Mouse (Mus musculus) gastrocnemius, adult 18-20 months (tissue): ENCODE measurements at regions not wholly inside any gene's neighbourhood (a gene's known extent, or its start where the extent isn't known, plus 50 kb on each side); places are given as distances from the start of the nearest gene placed in this dataset.

ENCODE experiments used
- DNase-seq: peaks from one replicate; pipeline ENCODE4 v3.0.0; 2021; ENCODE audit warnings: low spot score

DNA sequence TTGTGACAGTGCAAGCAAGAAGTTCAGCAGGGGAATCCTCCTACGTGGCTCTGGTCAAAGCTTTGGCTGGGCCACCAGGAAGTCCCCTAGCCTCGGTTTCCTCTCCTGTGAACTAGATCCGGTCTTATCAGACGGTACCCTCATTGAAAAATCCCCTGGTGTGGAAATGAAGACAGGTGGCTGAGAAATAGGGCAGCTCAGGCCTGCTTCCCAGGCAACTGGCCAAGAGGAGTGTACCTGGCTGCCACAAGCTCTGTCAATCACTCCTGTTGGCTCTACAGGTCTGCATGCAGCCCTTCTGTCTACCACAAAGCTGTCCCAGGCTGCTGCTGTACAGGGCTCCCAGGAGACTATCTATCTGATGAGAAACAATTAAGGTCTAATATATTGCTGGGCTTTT, 146.1 kb upstream of the Cxcr4 start:
- no peak for DNase-seq

DNA sequence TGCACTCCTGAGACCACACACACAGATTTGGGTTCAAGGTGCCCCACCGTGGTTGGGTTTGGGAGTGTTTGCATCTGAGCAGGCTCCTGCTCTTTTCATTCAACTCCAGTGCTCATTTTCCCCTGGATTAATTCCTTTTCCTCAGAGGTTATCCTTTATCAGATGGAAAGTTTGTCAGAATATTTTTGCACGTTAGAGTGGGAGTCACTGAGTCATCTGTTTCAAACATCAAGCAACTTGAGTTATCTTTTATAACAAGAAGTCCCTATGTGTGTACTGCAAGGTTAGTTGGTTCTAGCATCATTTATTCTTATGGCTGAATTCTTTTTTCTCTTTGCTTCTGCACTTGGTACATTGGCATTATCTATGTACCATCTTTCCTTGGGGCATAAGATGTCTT, 142.8 kb upstream of the Cxcr4 start:
- no peak for DNase-seq

DNA sequence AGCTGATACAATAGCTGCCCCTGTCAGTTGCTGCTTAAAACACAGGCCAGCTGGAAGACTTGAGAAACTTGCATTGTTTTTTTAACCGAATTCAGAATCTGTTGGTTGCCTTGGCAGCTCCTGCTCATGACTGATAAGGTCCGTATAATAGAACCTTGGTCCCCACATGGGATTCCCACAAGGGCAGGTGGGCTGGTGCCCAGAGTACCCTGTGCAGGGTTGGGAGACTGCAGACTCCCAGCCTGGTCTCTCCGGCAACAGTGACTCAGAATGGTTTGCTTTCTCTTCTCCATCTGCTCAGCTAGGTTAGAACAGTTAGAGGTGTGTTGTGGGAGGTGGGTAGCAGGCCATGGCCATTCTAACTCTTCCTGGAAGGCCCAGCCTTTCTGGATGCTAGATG, 139.4 kb upstream of the Cxcr4 start:
- DNase-seq: no peak

DNA sequence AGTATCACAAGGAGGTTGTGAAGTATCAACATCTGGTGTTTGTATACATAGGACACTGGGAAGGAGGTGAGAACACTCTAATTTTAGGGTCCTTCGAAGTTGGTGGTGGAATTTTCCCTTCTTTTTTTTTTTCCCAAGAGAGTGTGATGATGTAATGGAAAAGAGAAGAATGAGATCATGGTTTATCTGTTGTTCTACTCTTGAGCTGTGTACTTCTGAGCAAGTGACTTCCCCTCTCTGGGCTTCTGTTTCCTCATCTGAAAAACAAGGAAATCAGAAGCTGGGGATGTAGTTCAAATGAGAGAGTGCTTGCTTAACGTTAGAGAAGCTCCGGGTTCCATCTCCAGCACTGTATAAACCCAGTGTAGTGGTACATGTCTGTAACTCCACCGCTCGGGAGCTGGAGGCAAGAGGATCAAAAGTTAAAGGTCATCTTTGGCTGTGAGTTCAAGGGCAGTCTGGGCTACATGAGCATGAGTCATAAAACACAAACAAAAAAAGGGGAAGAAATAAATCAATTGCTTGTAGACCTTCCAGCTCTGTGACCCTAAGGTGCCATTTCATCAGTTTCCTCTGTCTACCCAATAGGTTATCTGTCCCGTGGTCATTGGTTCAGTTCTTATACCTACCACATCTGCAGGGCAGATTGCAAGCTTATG, 132.5 kb upstream of the Cxcr4 start:
- no peak for DNase-seq

DNA sequence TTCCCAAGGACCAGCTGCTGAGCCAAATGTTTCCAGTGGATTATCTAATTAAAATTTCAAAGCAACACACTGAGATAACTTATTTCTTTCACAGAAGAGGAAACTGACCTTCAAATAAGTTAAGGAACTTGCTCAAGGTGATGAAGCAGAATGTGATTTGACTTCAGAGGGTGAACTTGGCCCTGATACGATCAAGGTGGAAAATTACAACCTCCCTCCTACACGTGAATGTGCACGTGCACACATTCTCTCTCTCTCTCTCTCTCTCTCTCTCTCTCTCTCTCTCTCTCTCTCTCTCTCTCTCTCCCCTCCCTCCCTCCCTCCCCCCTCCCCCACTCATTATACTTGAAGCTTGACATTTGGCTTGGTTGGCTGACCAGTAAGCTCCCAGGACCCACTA, 131.8 kb upstream of the Cxcr4 start:
- DNase-seq: no peak

DNA sequence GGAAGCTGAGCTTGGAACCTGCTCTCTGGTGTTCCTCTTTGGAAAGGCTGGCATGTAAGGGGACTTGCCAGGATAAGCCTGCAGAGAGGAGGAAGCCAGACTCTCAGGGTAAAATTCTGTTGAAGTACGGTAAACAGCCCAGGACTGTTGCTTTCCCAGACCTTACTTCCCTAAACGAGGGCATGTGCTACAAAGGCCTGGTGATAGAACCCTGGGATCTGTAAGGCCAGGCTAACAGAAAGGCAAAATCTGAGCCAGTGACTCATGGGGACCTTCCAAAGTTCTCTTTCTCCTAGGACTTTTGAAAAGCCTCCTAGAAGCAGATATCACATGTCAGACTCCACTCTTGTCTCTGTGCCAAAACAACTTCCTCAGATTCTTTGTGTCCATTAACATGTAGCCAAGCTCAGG, 130.0 kb upstream of the Cxcr4 start:
- DNase-seq: peak; percentile 5

DNA sequence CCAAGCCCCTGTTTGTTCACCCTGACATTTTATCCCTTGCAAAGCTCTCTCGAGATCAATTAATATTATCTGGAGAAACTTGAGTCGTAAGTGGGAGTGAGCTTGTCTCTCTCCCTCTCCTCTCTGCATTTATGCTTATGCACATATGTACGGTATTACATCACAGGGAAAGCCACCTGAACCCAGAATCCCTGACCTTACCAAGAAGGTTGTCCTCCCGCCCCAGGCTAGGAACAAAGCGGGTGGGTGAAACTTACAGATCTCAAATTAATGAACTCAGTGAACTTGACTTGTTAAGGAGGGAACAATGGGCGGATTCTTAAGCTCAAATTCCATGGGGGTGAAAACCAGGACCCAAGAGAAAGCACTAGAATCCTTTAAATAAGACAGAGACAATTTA, 122.8 kb upstream of the Cxcr4 start:
- DNase-seq: no peak

DNA sequence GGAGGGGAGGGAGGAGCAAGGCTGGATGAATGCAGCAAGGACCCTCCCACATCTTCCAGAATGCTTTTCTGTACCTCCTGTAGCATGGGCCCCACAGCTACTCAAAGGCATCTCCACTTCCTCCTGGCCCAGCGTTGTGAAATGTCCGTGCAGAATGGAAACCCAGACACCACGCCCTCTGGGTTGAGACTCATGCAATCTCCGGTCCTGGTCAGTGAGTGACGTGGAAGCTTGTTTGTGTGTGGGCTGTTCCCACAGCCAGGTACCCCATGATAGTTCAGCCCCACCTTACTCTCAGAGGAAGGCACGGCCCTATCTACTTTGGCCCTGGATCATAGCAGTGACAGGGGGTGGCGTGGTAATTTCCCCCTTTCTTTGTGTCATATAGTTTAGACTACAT, 120.8 kb upstream of the Cxcr4 start:
- peak; percentile 4 for DNase-seq

DNA sequence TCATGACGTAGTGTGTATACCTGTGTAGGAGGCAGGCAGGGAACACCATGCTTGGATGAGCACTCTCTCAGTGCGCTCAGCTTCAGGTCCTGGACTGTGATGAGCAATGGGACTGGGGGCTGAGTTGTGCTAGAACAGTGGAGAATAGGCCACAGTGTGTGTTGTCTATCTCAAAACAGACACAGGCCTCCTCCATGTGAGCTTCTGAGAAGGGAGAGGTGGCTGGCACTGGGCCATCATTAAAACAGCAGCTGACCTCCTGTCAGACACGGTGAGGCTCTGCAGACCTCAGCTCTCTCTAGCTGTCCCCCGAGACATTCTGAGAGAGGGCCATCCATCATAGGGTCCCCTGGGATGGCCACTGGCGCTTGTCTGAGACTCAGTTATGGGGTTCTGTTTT, 119.0 kb upstream of the Cxcr4 start:
- no peak for DNase-seq

DNA sequence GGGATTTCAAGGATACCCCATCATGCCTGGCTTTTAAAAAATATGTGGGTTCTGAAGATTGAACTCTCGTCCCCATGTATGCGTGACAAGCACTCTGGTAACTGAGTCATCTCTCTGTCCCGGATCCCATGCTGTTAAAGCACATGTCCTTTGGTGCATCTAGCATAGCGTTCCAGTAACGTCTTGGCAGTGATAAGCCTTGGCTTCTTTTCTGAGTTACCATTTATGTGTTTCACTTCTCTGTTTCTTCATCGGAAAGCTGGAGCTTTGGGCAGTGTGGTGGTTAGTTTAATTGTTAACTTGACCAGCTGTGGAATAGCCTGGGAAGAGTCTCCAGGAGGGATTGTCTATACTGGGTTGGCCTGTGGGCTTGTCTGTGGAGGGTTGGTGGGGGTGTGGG, 115.7 kb upstream of the Cxcr4 start:
- no peak for DNase-seq

DNA sequence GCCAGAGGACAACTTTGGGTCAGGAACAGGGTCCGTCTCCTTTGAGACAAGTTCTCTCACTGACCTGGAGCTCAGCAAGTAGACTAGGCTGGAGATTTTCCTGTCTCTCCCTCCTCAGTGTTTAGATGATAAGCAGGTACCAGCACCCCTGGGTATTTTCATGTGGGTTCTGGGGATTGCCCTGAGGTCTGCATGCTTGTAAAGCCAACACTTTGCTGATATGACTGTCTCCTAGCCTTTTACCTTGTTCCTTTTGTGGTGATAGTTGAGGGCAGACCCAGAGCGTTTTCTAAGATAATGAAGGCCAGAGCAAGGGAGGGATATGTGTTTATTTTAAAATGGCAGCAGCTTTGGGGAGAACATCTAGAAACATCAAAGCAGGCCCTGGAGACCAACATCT, 114.1 kb upstream of the Cxcr4 start:
- DNase-seq: no peak

DNA sequence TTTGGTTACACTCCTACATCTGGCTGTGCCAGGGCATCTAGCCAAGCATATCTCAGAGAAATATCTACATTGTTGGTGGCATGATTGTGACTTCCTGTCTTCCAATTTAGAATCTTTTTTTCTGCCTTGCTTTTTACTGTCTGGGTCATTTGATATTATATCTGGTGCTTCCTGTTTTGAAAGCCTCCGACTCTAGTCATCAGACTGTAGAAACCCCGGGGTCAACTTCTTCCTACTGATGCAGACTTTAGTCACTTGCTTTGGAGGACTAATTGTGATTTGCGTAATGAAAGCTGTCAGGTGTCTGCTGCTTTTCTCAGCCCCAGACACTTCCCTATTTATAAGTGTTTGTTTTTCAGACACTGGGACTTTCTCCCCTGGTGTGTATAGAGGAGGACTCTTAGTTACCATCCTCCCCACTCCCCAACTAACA, 113.0 kb upstream of the Cxcr4 start:
- DNase-seq: no peak

DNA sequence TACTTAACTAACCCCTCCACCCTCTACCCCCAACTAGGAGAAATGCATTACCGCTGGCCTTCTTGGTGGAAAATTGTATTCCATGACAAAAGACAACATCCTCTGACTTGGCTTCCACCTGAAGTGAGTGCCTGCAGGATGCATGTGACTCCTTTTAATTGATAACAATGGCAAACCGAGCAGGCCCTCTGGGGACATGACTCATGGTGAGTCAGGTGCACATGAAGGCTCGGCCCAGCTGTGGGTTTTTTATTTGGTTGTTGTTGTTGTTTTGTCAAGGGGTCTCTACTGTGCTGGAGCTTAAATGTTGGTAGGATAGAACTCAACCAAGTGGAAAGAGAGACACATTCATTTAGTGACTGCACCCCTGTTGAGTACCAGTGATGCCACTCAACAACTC, 109.2 kb upstream of the Cxcr4 start:
- no peak for DNase-seq

DNA sequence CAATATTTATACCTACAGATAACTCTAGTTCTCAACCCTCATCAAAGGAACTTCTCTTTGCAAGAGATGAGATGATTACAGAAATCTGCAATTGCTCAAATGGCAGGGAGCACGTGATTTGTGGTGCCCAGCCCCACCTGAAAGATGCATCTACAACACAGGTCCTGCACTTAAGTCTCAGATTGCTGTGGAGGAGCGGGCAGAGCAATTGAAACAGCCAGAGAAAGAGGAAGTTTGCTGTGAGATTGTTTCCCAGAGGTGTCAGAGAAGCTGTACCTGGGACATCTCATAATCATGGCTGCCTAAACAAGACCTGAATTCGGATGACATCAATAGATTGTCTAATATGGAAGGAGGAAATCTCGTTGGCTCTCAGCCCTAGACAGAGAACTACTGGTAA, 105.9 kb upstream of the Cxcr4 start:
- DNase-seq: no peak

DNA sequence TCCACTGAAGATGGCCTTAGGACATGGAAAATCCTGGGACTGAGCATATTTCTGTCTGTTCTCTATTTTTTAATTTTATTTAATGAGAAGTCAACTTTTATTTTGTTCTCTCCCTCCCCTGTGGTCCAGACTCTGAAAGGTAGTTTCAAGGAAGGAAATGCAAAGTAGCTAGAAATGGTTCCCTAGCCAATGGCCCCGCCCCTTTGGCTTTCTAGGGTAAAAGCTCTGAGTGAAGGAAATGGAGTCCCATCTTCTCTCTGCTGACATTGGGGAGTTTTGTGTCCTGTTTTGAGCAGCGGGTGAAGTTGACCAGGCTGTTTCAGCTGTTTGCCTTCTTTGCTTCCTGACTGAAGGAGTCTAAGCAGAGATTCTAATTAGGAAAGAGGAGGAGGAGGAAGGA, 103.8 kb upstream of the Cxcr4 start:
- no peak for DNase-seq

DNA sequence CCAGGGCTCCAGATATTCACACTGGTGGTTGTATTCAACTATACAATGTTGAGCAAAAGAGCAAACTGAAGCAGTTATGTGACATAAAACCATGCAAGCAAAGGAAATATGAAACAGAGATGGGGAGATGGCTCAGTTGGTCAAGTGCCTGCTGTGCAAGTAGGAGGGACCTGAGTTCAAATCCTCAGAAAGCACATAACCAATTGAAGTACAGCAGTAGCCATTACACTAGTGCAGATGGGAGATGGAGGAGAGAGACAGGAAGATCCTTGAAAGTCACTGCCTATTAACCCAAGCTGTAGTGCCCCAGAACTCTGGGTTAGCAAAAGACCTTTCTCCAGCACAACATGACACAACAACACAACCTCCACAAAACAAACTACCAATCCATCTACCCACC, 100.7 kb upstream of the Cxcr4 start:
- DNase-seq: no peak

DNA sequence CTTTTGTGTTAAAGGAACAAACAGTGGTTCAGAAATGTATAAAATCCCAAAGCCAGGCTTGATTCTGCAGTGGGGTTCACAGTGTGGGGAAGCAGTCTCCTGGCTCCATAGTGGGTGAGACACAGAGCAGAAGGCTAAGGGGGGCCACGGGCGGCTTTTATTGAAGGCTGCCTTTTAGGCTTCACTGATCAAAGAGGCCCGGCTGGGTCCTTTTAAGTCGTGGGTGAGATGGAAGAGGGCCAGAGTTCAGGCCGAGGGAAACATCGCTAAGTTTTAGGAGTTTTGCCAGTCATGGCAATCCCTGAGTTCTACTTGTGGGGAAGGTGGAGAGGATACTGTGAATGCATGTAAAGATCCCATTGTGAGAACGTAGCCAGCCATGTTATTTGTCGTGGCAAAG, 100.2 kb upstream of the Cxcr4 start:
- no peak for DNase-seq

DNA sequence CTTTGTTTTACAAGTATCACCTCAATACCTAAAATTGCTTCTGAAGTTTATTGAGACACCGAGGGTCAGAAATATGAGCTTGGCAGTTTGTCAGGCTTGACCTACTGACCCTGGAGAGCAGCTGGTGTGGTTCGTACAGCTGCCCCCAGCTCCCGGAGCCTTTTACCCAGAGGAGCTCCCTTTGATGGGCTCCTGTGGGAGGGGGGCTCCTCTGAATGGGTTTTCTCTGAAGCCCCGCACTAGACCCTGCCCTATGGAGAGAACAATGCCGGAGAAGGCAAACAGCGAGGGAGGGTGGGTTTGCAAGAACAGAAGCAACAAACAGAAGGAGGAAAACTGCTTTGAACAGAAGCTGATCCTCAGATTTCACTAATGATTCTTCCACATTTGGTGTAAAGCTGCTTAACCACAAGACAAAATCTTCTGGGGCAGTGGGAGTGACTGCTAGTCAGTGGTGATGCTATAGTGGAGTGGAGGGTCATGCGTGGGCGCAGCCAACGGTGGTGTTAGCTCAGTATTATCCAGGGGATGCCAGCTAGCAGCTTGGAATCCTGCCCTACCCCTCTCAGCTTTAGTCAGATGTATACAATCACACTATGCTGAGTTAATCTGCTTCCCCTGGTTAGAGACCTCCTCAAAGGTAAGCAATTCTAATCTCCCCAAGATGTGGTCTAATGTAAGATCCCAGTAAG, 95.3 kb upstream of the Cxcr4 start:
- DNase-seq: no peak

DNA sequence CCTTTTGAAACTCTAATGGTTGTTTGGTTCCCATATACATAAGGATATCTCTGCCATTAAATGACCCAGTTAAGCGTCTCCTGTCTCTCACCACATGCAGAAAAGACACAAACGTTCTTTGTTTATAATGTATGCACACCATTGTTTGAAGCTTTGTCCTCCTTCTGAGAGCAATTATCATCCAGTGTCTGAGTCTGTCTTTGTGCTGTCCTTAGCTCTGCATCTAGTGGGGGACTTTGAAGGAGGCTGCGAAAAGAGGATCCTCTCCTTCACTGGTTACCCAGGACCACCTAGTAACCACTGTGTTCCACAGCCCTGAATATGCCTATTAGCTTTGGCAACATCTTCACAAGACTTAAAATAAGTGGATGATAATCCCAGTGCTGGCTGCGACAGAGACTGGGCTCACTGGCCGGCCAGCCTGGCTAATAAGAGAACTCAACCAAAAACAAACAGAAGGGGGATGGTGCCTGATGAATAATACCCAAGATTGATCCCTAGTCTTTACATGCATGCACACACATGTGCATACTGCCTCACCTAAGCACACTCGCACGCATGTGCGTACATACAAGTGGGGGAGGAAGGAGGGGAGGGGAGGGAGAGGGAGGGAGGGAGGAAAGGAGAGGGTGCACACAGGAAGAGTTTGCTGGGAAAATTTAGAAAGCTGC, 93.5 kb upstream of the Cxcr4 start:
- DNase-seq: no peak

DNA sequence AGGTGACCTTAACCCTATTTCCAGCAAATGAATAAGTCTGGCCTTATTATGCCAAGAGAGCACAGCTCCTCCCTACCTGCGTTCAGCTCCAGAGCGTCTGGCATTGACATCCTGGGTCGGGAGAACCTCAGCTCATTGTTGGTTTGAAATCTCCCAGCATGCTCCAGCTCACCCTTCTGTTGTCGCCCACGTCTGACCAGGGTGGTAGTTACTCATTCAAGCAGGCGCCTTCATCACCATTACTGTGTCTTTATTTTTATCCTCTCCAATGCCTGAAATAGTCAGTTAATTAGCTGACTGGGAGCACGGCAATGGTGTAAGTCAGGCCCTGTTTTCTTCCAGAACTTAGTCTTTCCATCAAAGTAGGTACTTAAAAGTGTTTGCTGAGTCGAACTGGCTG, 90.8 kb upstream of the Cxcr4 start:
- DNase-seq: no peak

DNA sequence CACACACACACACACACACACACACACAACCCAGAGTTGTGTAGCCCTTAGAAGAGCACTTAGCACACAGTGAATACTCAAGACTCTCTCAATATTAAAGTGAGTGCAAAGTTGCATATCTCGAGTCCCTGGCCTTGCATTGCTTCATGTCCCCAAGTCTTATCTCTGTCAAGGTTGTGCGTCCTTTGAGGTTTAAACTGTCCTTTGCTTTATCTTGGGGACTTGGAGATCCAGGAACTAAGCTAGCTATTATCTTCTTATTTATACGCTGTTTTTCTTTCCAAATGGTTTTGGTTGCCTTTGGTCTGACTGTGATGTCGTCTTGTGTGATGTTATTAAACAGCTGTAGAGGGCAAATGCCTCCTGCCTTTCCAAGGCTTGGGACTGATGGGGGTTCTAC, 89.2 kb upstream of the Cxcr4 start:
- DNase-seq: no peak

DNA sequence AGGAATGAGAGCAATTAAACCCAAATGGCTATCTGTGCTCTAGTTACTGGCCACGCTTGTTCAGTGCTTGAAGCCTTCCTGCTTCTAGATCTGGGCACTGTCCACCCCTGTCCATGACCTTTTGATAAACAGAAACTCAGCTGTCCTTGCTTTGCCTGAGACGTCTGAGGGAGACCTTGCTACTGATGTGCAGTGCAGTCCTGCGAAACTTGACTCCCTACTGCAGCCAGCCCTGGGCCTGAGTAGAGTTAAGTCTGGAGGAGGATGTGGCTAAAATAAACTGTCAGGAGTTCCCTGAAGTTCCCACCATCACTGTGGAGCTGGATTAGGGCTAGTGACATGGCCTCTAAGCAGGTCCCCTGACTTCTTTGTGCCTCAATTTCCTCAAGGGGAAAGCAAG, 88.4 kb upstream of the Cxcr4 start:
- DNase-seq: no peak

DNA sequence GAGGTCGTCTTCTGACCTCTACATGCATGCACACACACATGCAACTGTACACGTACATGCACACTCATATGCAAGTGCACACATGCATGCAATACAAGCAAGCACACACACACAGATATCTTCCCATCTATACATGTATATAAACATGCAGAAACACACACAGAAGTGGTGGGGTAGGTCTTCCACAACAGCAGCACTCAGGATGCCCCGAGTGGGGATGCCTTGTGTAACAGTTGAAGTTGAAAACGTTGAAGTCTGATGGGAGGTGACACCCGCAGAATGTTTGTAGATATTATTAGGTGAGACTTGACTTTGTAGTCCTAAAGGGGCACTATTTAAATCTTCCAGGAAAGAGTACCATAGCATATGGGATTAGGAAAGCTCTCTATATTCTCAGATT, 87.9 kb upstream of the Cxcr4 start:
- DNase-seq: no peak
